Mouse (Mus musculus): ENCODE measurements around the gene En2.

- no peak for TF ChIP-seq CTCF (IDR thresholded peaks at IDR 0.05; ENCODE audit: borderline replicate concordance, insufficient read depth, low read depth, low read length)
- no peak for TF ChIP-seq POLR2A (IDR thresholded peaks at IDR 0.05; ENCODE audit: borderline replicate concordance, insufficient read depth, low read length)
Measured at GRCm38 (mm10) chr5:28213441-28213840, 47.9 kb downstream of the En2 start.
